Mouse (Mus musculus): Measurements from ENCODE around the gene Gns. TPM values are rescaled to one million over a fixed set of nuclear protein-coding genes. Genes with fewer than 3 reads are reported as not detected.

The Gns gene
- polyA plus RNA-seq, 1 experiment: 47.2 TPM

- no peak overlapping the region for H3K4me3 ChIP-seq (ENCODE audit: insufficient read depth, poor library complexity, severe bottlenecking)
Measured at GRCm38 (mm10) chr10:121351692-121352290, 13.1 kb upstream of the Gns start.

DNA sequence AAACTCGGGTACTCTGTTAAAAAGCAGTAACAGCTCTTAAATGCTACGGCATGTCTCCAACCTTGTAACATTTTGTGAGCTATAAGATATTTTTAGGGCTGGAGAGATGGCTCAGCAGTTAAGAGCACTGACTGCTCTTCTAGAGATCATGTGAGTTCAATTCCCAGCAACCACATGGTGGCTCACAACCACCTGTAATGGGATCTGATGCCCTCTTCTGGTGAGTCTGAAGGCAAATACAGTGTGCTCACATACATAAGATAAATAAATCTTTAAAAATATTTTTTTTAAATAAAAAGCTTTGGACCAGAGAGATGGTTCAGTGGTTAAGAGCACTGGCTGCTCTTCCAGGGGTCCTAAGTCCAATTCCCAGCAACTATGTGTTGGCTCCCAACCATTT, 4.5 kb upstream of the Gns start:
- peaks cover 4% of the 10 kb centered on the region for H3K79me2 ChIP-seq (ENCODE audit: control insufficient read depth, insufficient read depth)
- TF ChIP-seq MAX (IDR thresholded peaks at IDR 0.05): no peak
- no peak for TF ChIP-seq MYOG (IDR thresholded peaks at IDR 0.05; ENCODE audit: control insufficient read depth, extremely low read depth, insufficient read length)
- TF ChIP-seq USF1 (IDR thresholded peaks at IDR 0.05; ENCODE audit: low read depth): no peak
- no peak for TF ChIP-seq CEBPB (IDR thresholded peaks at IDR 0.05; ENCODE audit: low read depth)
- no peak for TF ChIP-seq FOSL1 (IDR thresholded peaks at IDR 0.05; ENCODE audit: insufficient read depth, low read length, poor library complexity, severe bottlenecking)
- no peak for TF ChIP-seq CTCF (IDR thresholded peaks at IDR 0.05; ENCODE audit: control insufficient read depth, insufficient read depth, insufficient read length)
- TF ChIP-seq MYOD1 (IDR thresholded peaks at IDR 0.05; ENCODE audit: control insufficient read depth, insufficient read length, low read depth): no peak
- H3K4me3 ChIP-seq (ENCODE audit: insufficient read depth, poor library complexity, severe bottlenecking): no peak overlapping the region
- no peaks in the 10 kb centered on the region for H3K36me3 ChIP-seq (ENCODE audit: control insufficient read depth, insufficient read depth)
- no peaks in the 10 kb centered on the region for H3K27me3 ChIP-seq (ENCODE audit: control insufficient read depth, insufficient read depth, insufficient read length)
- H3ac ChIP-seq (ENCODE audit: control insufficient read depth, insufficient read length, low read depth): no peak overlapping the region
- H3K79me3 ChIP-seq (ENCODE audit: low read depth): peaks cover 1% of the 10 kb centered on the region

More at GRCm38 (mm10) chr10:121351692-121352290, 13.1 kb upstream of the Gns start:
- no peak overlapping the region for H3ac ChIP-seq (ENCODE audit: control insufficient read depth, insufficient read length, low read depth)
- H3K79me2 ChIP-seq (ENCODE audit: control insufficient read depth, insufficient read depth): no peaks in the 10 kb centered on the region
- H3K79me3 ChIP-seq (ENCODE audit: low read depth): no peaks in the 10 kb centered on the region
- TF ChIP-seq MYOG (IDR thresholded peaks at IDR 0.05; ENCODE audit: control insufficient read depth, extremely low read depth, insufficient read length): no peak
- no peak for TF ChIP-seq CEBPB (IDR thresholded peaks at IDR 0.05; ENCODE audit: low read depth)
- no peak for TF ChIP-seq USF1 (IDR thresholded peaks at IDR 0.05; ENCODE audit: low read depth)
- TF ChIP-seq MYOD1 (IDR thresholded peaks at IDR 0.05; ENCODE audit: control insufficient read depth, insufficient read length, low read depth): no peak
- no peak for TF ChIP-seq MAX (IDR thresholded peaks at IDR 0.05)
- TF ChIP-seq CTCF (IDR thresholded peaks at IDR 0.05; ENCODE audit: control insufficient read depth, insufficient read depth, insufficient read length): no peak
- peaks cover 28% of the 10 kb centered on the region for H3K27me3 ChIP-seq (ENCODE audit: control insufficient read depth, insufficient read depth, insufficient read length)
- H3K36me3 ChIP-seq (ENCODE audit: control insufficient read depth, insufficient read depth): no peaks in the 10 kb centered on the region

- Histone ChIP-seq H3K79me3 (ENCODE audit: low read depth) (peaks cover 26% of the 10 kb centered on the region), H3K27me3 (ENCODE audit: control insufficient read depth, insufficient read depth, insufficient read length) (no peaks in the 10 kb centered on the region), H3ac (ENCODE audit: control insufficient read depth, insufficient read length, low read depth) (no peak overlapping the region), H3K79me2 (ENCODE audit: control insufficient read depth, insufficient read depth) (peaks cover 33% of the 10 kb centered on the region), H3K36me3 (ENCODE audit: control insufficient read depth, insufficient read depth) (peaks cover 10% of the 10 kb centered on the region), H3K4me3 (ENCODE audit: insufficient read depth, poor library complexity, severe bottlenecking) (no peak overlapping the region)
- TF ChIP-seq CEBPB (IDR thresholded peaks at IDR 0.05; ENCODE audit: low read depth): no peak
- TF ChIP-seq USF1 (IDR thresholded peaks at IDR 0.05; ENCODE audit: low read depth): no peak
- no peak for TF ChIP-seq CTCF (IDR thresholded peaks at IDR 0.05; ENCODE audit: control insufficient read depth, insufficient read depth, insufficient read length)
- no peak for TF ChIP-seq FOSL1 (IDR thresholded peaks at IDR 0.05; ENCODE audit: insufficient read depth, low read length, poor library complexity, severe bottlenecking)
- TF ChIP-seq MYOG (IDR thresholded peaks at IDR 0.05; ENCODE audit: control insufficient read depth, extremely low read depth, insufficient read length): no peak
- no peak for TF ChIP-seq MAX (IDR thresholded peaks at IDR 0.05)
- TF ChIP-seq MYOD1 (IDR thresholded peaks at IDR 0.05; ENCODE audit: control insufficient read depth, insufficient read length, low read depth): no peak
Measured at GRCm38 (mm10) chr10:121363201-121363600, 1.7 kb upstream of the Gns start.

DNA sequence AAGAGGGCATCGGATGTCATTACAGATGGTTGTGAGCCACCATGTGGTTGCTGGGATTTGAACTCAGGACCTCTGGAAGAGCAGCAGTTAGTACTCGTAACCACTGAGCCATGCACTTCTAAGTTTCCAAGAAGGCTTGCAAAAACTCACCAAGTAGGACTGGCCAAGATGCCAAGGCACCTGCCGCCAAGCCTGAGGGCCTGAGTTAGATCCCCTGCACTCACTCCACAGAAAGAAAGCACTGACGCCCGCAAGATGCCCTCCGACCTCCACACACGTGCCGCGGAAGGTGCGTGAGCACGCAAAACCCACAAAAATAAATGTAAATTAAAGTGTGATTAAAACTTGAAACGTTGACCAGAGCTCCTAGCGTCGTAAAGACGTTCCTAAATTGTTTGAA, 584 bp upstream of the Gns start:
- Histone ChIP-seq H3ac (ENCODE audit: control insufficient read depth, insufficient read length, low read depth) (no peak overlapping the region), H3K79me3 (ENCODE audit: low read depth) (peaks cover 37% of the 10 kb centered on the region), H3K79me2 (ENCODE audit: control insufficient read depth, insufficient read depth) (peaks cover 44% of the 10 kb centered on the region), H3K4me3 (ENCODE audit: insufficient read depth, poor library complexity, severe bottlenecking) (peak overlapping the region; percentile 72), H3K27me3 (ENCODE audit: control insufficient read depth, insufficient read depth, insufficient read length) (no peaks in the 10 kb centered on the region), H3K36me3 (ENCODE audit: control insufficient read depth, insufficient read depth) (peaks cover 10% of the 10 kb centered on the region)
- TF ChIP-seq MYOG (IDR thresholded peaks at IDR 0.05; ENCODE audit: control insufficient read depth, extremely low read depth, insufficient read length) (no peak), USF1 (IDR thresholded peaks at IDR 0.05; ENCODE audit: low read depth) (no peak), CEBPB (IDR thresholded peaks at IDR 0.05; ENCODE audit: low read depth) (no peak), MAX (IDR thresholded peaks at IDR 0.05) (no peak), CTCF (IDR thresholded peaks at IDR 0.05; ENCODE audit: control insufficient read depth, insufficient read depth, insufficient read length) (no peak), FOSL1 (IDR thresholded peaks at IDR 0.05; ENCODE audit: insufficient read depth, low read length, poor library complexity, severe bottlenecking) (no peak), MYOD1 (IDR thresholded peaks at IDR 0.05; ENCODE audit: control insufficient read depth, insufficient read length, low read depth) (no peak)

DNA sequence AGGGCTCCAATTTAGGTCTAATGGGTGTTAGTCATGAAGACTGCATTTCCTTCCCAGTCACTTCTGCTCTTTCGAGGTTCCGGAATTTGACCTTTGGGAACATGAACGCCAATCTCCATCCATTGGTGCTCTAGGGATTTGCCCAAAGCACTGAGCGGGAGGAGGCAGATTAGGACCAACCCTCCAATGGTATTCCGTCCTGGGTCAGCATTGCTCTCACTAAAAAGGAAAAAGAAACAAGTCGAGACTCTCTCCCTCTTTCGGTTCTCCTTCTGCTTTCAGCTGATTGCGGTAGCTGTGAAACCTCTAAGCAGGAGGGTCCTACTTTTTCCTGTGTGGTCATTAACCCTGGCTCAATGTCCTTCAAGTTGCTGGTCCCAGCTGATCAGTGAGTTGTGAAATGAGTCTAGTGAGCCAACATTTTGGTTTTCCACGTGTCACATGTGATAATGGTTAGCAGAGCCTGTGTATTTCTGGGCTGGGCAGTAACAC, 937 bp downstream of the Gns start:
- peak overlapping the region; percentile 72 for H3K4me3 ChIP-seq (ENCODE audit: insufficient read depth, poor library complexity, severe bottlenecking)
- H3K36me3 ChIP-seq (ENCODE audit: control insufficient read depth, insufficient read depth): peaks cover 21% of the 10 kb centered on the region
- TF ChIP-seq FOSL1 (IDR thresholded peaks at IDR 0.05; ENCODE audit: insufficient read depth, low read length, poor library complexity, severe bottlenecking): no peak
- no peak for TF ChIP-seq CEBPB (IDR thresholded peaks at IDR 0.05; ENCODE audit: low read depth)
- no peak for TF ChIP-seq USF1 (IDR thresholded peaks at IDR 0.05; ENCODE audit: low read depth)
- TF ChIP-seq CTCF (IDR thresholded peaks at IDR 0.05; ENCODE audit: control insufficient read depth, insufficient read depth, insufficient read length): no peak
- TF ChIP-seq MAX (IDR thresholded peaks at IDR 0.05): no peak
- TF ChIP-seq MYOG (IDR thresholded peaks at IDR 0.05; ENCODE audit: control insufficient read depth, extremely low read depth, insufficient read length): no peak
- TF ChIP-seq MYOD1 (IDR thresholded peaks at IDR 0.05; ENCODE audit: control insufficient read depth, insufficient read length, low read depth): no peak
- H3K27me3 ChIP-seq (ENCODE audit: control insufficient read depth, insufficient read depth, insufficient read length): no peaks in the 10 kb centered on the region
- peaks cover 59% of the 10 kb centered on the region for H3K79me2 ChIP-seq (ENCODE audit: control insufficient read depth, insufficient read depth)
- peak overlapping the region; percentile 5 for H3ac ChIP-seq (ENCODE audit: control insufficient read depth, insufficient read length, low read depth)
- H3K79me3 ChIP-seq (ENCODE audit: low read depth): peaks cover 43% of the 10 kb centered on the region
